Mouse (Mus musculus) midbrain, embryonic 11.5 days (tissue): ENCODE measurements around the gene Atp10a. TPM values are rescaled to one million over a fixed set of nuclear protein-coding genes. Genes with fewer than 3 reads are reported as not detected.
"Not testable (repeated sequence)": the region's sequence is repeated elsewhere in the genome, so short reads cannot be mapped to it uniquely, and the experiment has no call there.

Source experiments
- ATAC-seq: fragments of 200-750 bp; cut with Nextera tagmentation; 2 replicates; pipeline ENCODE4 v1.8.0; 2017; ENCODE audit warnings: moderate TSS enrichment, moderate library complexity; ENCODE audit not compliant: low FRiP score
- DNase-seq: peaks from one replicate; pipeline ENCODE4 v3.0.0; 2015; ENCODE audit warnings: low spot score; ENCODE audit errors: missing footprints
- H3K27ac ChIP-seq: fragments of 300-500 bp; sonication (generic); 2 replicates; pipeline ENCODE4 v1.5.1; 2014; ENCODE audit warnings: low read depth, low read length
- H3K27me3 ChIP-seq: fragments of 300-500 bp; sonication (generic); 2 replicates; pipeline ENCODE4 v1.6.1; 2014; ENCODE audit warnings: mild to moderate bottlenecking, low read length, moderate library complexity, mixed read lengths; ENCODE audit not compliant: control insufficient read depth, insufficient read depth
- H3K36me3 ChIP-seq: fragments of 300-500 bp; sonication (generic); 2 replicates; pipeline ENCODE4 v1.6.1; 2014; ENCODE audit warnings: mild to moderate bottlenecking, low read length, moderate library complexity, mixed read lengths; ENCODE audit not compliant: control insufficient read depth, insufficient read depth
- H3K4me1 ChIP-seq: fragments of 300-500 bp; sonication (generic); 2 replicates; pipeline ENCODE4 v1.6.1; 2014; ENCODE audit warnings: low read length; ENCODE audit not compliant: control insufficient read depth, insufficient read depth
- H3K4me2 ChIP-seq: fragments of 300-500 bp; sonication (generic); 2 replicates; pipeline ENCODE4 v1.6.1; 2014; ENCODE audit warnings: mild to moderate bottlenecking, moderate library complexity
- H3K4me3 ChIP-seq: fragments of 300-500 bp; sonication (generic); 2 replicates; pipeline ENCODE4 v1.5.1; 2014; ENCODE audit warnings: low read depth, low read length
- H3K9ac ChIP-seq: fragments of 300-500 bp; sonication (generic); 2 replicates; pipeline ENCODE4 v1.6.1; 2014; ENCODE audit warnings: low read length
- H3K9me3 ChIP-seq: fragments of 300-500 bp; sonication (generic); 2 replicates; pipeline ENCODE4 v1.6.1; 2016; ENCODE audit warnings: low read length; ENCODE audit not compliant: control insufficient read depth
- WGBS: fragments of 180-500 bp; shearing (Covaris S2); extraction: QIAGEN DNeasy Blood & Tissue Kit; methylation state at CpG from one replicate; pipeline ENCODE4 v1.1.7; 2014; 5-methylcytosine and 5-hydroxymethylcytosine counted together
- polyA plus RNA-seq: library from polyadenylated mRNA; unstranded; fragments of >200 nt; fragmentation: Nextera tagmentation; extraction: Ambion mirVana; gene quantifications from 2 replicates; pipeline ENCODE4 v1.2.1, GENCODE M21; 2014

Atp10a gene
- polyA plus RNA-seq, 1 experiment from 2014 or later: 1.7 TPM

GRCm38 (mm10) chr7:58829111-58829510 is 173.1 kb downstream of the Atp10a start:
- ATAC-seq (no peak), DNase-seq (no peak)
- no peaks in the 10 kb centered on the region for H3K36me3 ChIP-seq
- no peak overlapping the region for H3K27ac ChIP-seq
- H3K4me3 ChIP-seq: no peak overlapping the region
- H3K4me1 ChIP-seq: no peaks in the 10 kb centered on the region
- WGBS: 83% methylated on average over 5 of the region's 5 CpGs
- H3K27me3 ChIP-seq: no peaks in the 10 kb centered on the region
- H3K9ac ChIP-seq: no peak overlapping the region
- no peak overlapping the region for H3K4me2 ChIP-seq
- H3K9me3 ChIP-seq: no peaks in the 10 kb centered on the region

DNA sequence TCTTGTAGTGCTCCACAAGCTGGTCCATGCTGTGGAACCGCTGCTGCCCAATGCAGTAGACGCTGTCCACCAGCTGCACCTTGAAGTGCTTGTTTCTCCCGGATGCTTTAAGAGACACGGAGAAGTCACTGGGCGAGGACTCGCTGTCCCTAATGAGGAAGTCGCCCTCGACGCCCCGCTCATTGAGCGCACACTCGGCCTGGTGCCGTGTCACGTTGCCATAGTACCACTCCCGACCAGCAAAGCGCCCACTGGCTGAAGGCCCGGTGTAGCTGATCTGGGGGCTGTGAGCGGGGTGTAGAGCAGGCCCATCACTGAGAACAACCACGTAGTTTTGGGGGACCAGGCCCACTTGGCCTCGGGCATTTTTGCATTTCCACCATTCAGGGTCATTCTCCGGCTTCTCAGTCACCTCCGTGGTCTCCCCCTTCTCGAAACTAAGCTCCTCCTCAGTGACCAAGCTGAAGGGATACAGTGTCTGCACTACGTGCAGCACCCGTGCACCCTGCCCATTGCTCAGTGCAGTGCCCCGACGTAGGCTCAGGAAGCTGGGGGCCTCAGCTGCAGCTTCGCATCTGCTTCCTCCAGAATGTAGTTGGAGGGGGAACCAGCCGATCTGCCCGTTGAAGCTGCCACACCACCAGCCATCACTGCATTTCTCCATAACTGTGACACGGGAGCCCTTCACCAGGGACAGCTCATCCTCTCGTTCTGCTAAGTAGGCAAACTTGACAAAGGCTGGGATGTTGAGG is 181.1 kb downstream of the Atp10a start:
- H3K27me3 ChIP-seq, H3K36me3 ChIP-seq, H3K27ac ChIP-seq, H3K9me3 ChIP-seq, ATAC-seq, H3K4me2 ChIP-seq, H3K4me1 ChIP-seq, H3K4me3 ChIP-seq, DNase-seq, H3K9ac ChIP-seq: not testable (repeated sequence)
- 92% methylated on average over 32 of the region's 32 CpGs for WGBS

GRCm38 (mm10) chr7:58840367-58840766 is 184.4 kb downstream of the Atp10a start:
- Histone ChIP-seq H3K4me2 (no peak overlapping the region), H3K9ac (no peak overlapping the region), H3K36me3 (no peaks in the 10 kb centered on the region), H3K27me3 (no peaks in the 10 kb centered on the region), H3K9me3 (no peaks in the 10 kb centered on the region), H3K27ac (no peak overlapping the region), H3K4me1 (peaks cover 3% of the 10 kb centered on the region; the same call in 1 of the 2 replicates), H3K4me3 (no peak overlapping the region)
- DNase-seq (no peak), ATAC-seq (no peak)
- WGBS: 91% methylated on average over 2 of the region's 2 CpGs

GRCm38 (mm10) chr7:58841066-58841465 is 185.1 kb downstream of the Atp10a start:
- 89% methylated on average over 1 of the region's 1 CpGs for WGBS
- Histone ChIP-seq H3K9ac (no peak overlapping the region), H3K4me3 (no peak overlapping the region), H3K4me2 (no peak overlapping the region), H3K36me3 (no peaks in the 10 kb centered on the region), H3K27me3 (no peaks in the 10 kb centered on the region), H3K4me1 (peaks cover 3% of the 10 kb centered on the region; the same call in 1 of the 2 replicates), H3K27ac (no peak overlapping the region), H3K9me3 (no peaks in the 10 kb centered on the region)
- ATAC-seq (no peak), DNase-seq (no peak)

- peaks cover 3% of the 10 kb centered on the region; the same call in 1 of the 2 replicates for H3K4me1 ChIP-seq
- H3K27me3 ChIP-seq: no peaks in the 10 kb centered on the region
- H3K4me2 ChIP-seq: no peak overlapping the region
- H3K36me3 ChIP-seq: no peaks in the 10 kb centered on the region
- WGBS: 75% methylated on average over 3 of the region's 3 CpGs
- DNase-seq: no peak
- no peaks in the 10 kb centered on the region for H3K9me3 ChIP-seq
- ATAC-seq: no peak
- H3K4me3 ChIP-seq: no peak overlapping the region
- H3K27ac ChIP-seq: no peak overlapping the region
- H3K9ac ChIP-seq: no peak overlapping the region
Observed at GRCm38 (mm10) chr7:58842818-58843217, 186.9 kb downstream of the Atp10a start.

DNA sequence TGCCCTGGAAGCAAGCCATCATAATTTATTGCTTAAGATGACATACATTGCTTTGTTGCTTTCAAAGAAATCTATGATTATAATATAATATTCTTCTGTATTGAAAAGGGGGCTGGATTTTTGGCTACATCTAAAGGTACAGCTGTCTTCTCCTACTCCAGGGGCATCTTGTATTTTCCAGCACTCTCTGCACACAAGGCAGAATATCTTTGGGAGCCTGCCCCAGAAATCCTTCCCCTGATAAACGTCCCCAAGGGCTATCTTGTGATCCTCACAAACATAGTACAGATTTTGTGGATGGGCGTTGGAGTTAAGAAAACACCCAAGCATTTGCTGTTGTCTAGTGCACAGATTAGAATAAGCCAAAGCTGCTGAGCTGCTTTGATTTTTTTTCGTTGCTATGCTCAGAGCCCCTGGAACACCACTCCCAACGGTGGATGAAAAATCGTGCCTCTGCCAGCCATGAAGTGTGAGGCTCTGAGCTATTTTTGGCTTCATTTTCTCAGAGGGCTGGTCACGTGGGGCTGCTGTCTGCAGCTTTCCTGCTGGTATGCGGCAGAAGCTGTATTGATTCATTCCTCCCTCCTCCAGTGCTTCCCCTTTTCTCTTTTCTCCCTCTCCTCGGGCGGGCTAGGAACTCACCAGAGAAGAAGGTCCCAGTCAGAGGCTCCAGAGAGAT is 187.9 kb downstream of the Atp10a start:
- H3K27ac ChIP-seq: peak overlapping the region; percentile 33
- no peaks in the 10 kb centered on the region for H3K9me3 ChIP-seq
- no peaks in the 10 kb centered on the region for H3K36me3 ChIP-seq
- H3K4me3 ChIP-seq: no peak overlapping the region
- H3K4me1 ChIP-seq: peaks cover 3% of the 10 kb centered on the region; the same call in 1 of the 2 replicates
- H3K9ac ChIP-seq: 0 out of 2 replicates have a peak overlapping the region, but pooled peaks have one; percentile 17
- H3K27me3 ChIP-seq: no peaks in the 10 kb centered on the region
- ATAC-seq (peak; percentile 98), DNase-seq (peak; percentile 94)
- WGBS: 4% methylated on average over 9 of the region's 9 CpGs
- H3K4me2 ChIP-seq: peak overlapping the region; percentile 5; the same call in 1 of the 2 replicates

- 21% methylated on average over 4 of the region's 4 CpGs for WGBS
- DNase-seq (no peak), ATAC-seq (no peak)
- no peak overlapping the region for H3K4me3 ChIP-seq
- H3K27me3 ChIP-seq: no peaks in the 10 kb centered on the region
- H3K9me3 ChIP-seq: no peaks in the 10 kb centered on the region
- 0 out of 2 replicates have a peak overlapping the region, but pooled peaks have one; percentile 17 for H3K9ac ChIP-seq
- no peaks in the 10 kb centered on the region for H3K36me3 ChIP-seq
- H3K27ac ChIP-seq: no peak overlapping the region; the same call in 1 of the 2 replicates
- peaks cover 3% of the 10 kb centered on the region; the same call in 1 of the 2 replicates for H3K4me1 ChIP-seq
- H3K4me2 ChIP-seq: no peak overlapping the region
Observed at GRCm38 (mm10) chr7:58844449-58844848, 188.5 kb downstream of the Atp10a start.

DNA sequence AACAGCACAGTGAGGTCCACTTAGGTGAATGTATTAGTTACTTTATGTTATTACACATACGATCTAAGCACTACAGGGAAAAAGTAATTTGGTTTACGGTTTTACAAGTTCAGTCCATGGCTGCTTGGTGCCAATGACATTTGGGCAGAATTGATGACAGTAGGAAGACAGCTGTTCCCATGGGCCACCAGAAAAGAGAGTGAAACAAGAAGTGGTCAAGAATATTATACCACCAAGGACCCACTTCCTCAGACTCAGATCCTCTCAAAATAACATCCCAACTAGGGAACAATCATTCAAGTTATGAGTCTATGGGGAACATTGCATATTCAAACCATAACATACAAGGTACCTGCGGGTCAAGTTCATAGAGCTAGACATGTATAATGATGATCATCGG is 203.0 kb downstream of the Atp10a start:
- H3K4me2 ChIP-seq: no peak overlapping the region
- H3K27me3 ChIP-seq: no peaks in the 10 kb centered on the region

DNA sequence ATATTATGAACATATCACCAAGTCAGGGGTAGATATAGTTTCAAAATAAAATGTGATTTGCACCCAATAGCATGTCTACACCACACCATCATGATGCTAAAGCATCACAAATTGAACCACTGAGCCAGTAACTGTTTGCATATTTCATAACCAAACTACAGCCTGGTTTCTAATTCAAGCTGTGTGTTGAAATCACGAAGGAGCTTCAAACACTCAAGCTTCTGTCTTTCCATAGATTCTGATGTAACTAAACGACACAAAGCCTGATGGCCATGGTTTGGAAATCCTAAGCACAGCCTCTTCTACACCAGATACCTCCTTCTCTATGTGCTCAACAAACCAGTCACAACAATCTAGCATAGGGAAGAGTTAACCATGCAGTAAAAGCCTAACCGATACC is 207.2 kb downstream of the Atp10a start:
- DNase-seq (peak; percentile 44), ATAC-seq (no peak)
- Histone ChIP-seq H3K27ac (no peak overlapping the region), H3K4me1 (peaks cover 5% of the 10 kb centered on the region; the same call in 1 of the 2 replicates), H3K9ac (no peak overlapping the region), H3K4me2 (no peak overlapping the region), H3K4me3 (no peak overlapping the region), H3K36me3 (no peaks in the 10 kb centered on the region), H3K9me3 (no peaks in the 10 kb centered on the region), H3K27me3 (no peaks in the 10 kb centered on the region)
- 88% methylated on average over 3 of the region's 3 CpGs for WGBS

More for the DNA sequence above, 203.0 kb downstream of the Atp10a start:
- DNase-seq (no peak), ATAC-seq (no peak)
- Histone ChIP-seq H3K9me3 (no peaks in the 10 kb centered on the region), H3K36me3 (no peaks in the 10 kb centered on the region), H3K4me1 (no peaks in the 10 kb centered on the region), H3K4me3 (no peak overlapping the region), H3K9ac (no peak overlapping the region), H3K27ac (no peak overlapping the region)
- 92% methylated on average over 4 of the region's 4 CpGs for WGBS
